Mouse (Mus musculus): ENCODE data around the gene Tmem144. TPM values are rescaled to one million over a fixed set of nuclear protein-coding genes. Genes with fewer than 3 reads are reported as not detected.

The Tmem144 gene
- 0.04 and 0.13 TPM in 2 replicates for polyA plus RNA-seq (2012)

DNA sequence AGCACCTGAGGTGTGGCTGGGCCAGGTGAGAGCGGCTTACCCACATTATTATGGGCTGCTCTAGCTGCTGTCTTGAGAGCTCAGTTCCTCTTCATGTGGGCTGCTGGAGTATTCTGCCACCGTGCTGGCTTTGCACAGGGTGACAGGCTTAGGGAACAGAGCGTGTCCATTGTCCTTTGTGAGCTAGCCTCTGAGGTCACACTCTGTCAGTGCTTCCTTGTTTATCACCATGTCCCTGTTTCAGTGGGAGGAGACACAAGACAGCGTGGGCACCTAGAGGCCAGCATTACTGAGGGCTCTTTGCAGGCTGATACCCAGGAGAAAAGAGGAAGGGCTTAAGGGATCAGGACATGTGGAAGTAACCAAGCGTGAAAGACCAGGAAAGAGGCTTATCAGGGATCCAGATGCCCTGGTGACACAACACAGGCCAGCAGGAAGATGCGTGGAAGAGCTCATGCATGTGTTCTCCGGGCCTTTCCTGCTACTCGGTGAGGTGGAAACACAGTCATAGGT, at the start of gene Tmem144:
Tmem144 (minus strand) TSS at position 120 of the 513 bp plus-strand sequence.

DNA sequence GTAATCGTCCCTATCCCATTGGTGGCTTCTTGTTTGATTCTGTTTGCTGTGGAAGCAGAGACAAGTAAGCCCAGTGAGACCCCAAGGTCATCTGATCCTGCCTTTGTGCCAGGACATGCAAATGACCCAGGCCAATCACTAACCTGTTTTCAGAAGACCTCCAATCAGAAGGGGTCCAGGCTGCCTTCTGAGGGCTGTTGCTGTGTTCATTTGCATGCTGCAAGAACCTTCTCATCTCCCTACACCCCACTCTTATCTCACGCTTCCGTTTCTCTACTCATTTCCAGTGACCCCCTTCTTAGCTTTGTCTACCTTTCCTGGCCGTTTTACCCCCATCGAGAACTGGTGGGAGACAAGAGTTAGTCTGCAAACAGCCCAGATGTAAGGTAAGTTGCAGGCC, 31.7 kb upstream of the Tmem144 start, which contains the start of gene Fam198b:
Fam198b (plus strand) TSS at position 229 of the 400 bp plus-strand sequence.

Other genes with a start within 250 kb of the Tmem144 start
- 2.5 and 2.8 TPM in 2 replicates for gene 4930579G24Rik, start 223.7 kb downstream of the Tmem144 start, polyA plus RNA-seq (2012)
- 26.1 and 30.3 TPM in 2 replicates for gene Etfdh, start 223.3 kb downstream of the Tmem144 start, polyA plus RNA-seq (2012)
- gene Rxfp1, start 114.9 kb downstream of the Tmem144 start, polyA plus RNA-seq (2012) = not detected in 2 replicates
- 0.01 TPM in 1 of 2 replicates, not detected in the other for gene Fam198b, start 31.8 kb upstream of the Tmem144 start, polyA plus RNA-seq (2012)

Measured in megakaryocyte-erythroid progenitor cell, adult 5 weeks (primary cell).